Mouse (Mus musculus) CH12.LX (cell line): ENCODE data around the gene Tfap2a.

Experiments
- CTCF ChIP-seq, 2 experiments: IDR thresholded peaks in 1 of 2; conservative IDR thresholded peaks in 1 of 2; 2 replicates each; pipeline ENCODE4 v1.5.1; 2011 to 2012; ENCODE audit warnings: low read depth in 2 of 2, low read length in 2 of 2, improper control_type of control experiment in 1 of 2, inconsistent platforms in 1 of 2, mild to moderate bottlenecking in 1 of 2, moderate library complexity in 1 of 2
- EP300 ChIP-seq: IDR thresholded peaks from 2 replicates; pipeline ENCODE4 v1.6.1; 2011; ENCODE audit warnings: low read length, improper control_type of control experiment
- MAZ ChIP-seq: IDR thresholded peaks from 2 replicates; pipeline ENCODE4 v1.6.1; 2012; ENCODE audit warnings: low read depth, mild to moderate bottlenecking, inconsistent platforms, low read length, improper control_type of control experiment, moderate library complexity
- MXI1 ChIP-seq: IDR thresholded peaks from 2 replicates; pipeline ENCODE4 v1.6.1; 2011; ENCODE audit warnings: mild to moderate bottlenecking, low read depth, low read length, improper control_type of control experiment
- NELFE ChIP-seq: IDR thresholded peaks from 2 replicates; pipeline ENCODE4 v1.6.1; 2011; ENCODE audit warnings: low read depth, low read length, improper control_type of control experiment
- POLR2A ChIP-seq: IDR thresholded peaks from 2 replicates; pipeline ENCODE4 v1.6.1; 2011; ENCODE audit warnings: low read depth, mild to moderate bottlenecking, improper control_type of control experiment, low read length
- TBP ChIP-seq: conservative IDR thresholded peaks from 2 replicates; pipeline ENCODE4 v1.6.1; 2011; ENCODE audit warnings: low read depth, low read length, improper control_type of control experiment
- UBTF ChIP-seq: IDR thresholded peaks from 2 replicates; pipeline ENCODE4 v1.6.1; 2012; ENCODE audit warnings: low read depth, mild to moderate bottlenecking, inconsistent platforms, low read length, improper control_type of control experiment, moderate library complexity
- USF1 ChIP-seq: IDR thresholded peaks from 2 replicates; pipeline ENCODE4 v1.6.1; 2014; ENCODE audit warnings: low read depth, mild to moderate bottlenecking, inconsistent platforms, low read length, improper control_type of control experiment
- USF2 ChIP-seq: conservative IDR thresholded peaks from 2 replicates; pipeline ENCODE4 v1.6.1; 2011; ENCODE audit warnings: low read depth, low read length, improper control_type of control experiment
- ZNF384 ChIP-seq: IDR thresholded peaks from 2 replicates; pipeline ENCODE4 v1.6.1; 2012; ENCODE audit warnings: low read depth, low read length, improper control_type of control experiment, inconsistent platforms

DNA sequence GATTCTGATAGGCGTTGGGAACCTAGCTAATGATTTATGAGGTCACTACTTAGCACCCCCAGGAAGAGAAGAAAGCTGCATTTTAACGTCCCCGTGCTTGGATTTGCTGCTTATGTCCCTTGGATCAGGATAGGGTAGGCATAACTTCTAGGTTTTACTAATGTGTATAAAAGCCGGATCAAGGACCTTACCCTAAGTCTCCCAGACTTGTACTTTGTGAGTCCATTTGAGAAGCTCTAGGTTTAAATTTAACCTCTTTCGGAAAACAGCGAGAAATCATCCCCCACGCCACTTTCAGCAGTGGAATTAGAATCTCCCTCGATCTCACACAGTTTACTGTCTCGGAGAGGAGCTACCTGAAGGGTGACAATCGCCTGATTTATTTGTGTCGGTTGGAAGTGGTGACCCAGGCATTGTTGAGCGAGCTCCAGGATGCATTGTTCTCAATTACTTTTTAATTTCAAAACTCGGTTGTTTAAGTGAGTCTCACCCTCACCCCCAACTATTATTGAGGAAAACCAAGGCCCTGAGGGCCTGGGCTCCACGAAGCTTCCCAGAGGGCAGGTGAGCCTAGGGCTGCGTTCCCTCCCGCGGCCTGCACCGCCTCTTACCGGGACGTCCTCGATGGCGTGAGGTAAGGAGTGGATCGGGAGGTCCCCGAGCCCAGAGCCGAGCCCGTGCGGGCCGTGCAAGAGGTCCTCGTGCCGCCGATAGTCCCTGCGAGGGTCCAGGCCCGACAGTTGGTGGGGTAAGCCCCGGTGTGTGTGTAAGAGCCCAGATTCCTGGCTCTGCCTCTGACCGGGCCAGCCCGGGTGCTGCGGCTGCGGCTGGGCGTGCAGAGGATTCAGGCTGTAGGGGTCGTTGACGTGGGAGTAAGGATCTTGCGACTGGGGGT is 10.2 kb downstream of the Tfap2a start:
- TF ChIP-seq CTCF (conservative IDR thresholded peaks at IDR 0.05 in 1 of 2, IDR thresholded peaks at IDR 0.05 in 1 of 2; ENCODE audit: low read depth in 2 of 2, low read length in 2 of 2): no peak
- TF ChIP-seq POLR2A: no peak
- no peak for TF ChIP-seq MAZ
- TF ChIP-seq UBTF: no peak
- TF ChIP-seq MXI1: no peak
- no peak for TF ChIP-seq EP300
- no peak for TF ChIP-seq USF2
- TF ChIP-seq ZNF384: no peak
- no peak for TF ChIP-seq USF1
- no peak for TF ChIP-seq TBP
- no peak for TF ChIP-seq NELFE
